Mouse (Mus musculus): ENCODE results near the gene Olfr1215. TPM values are rescaled to one million over a fixed set of nuclear protein-coding genes. Genes with fewer than 3 reads are reported as not detected.
"Not testable (repeated sequence)": the region's sequence is repeated elsewhere in the genome, so short reads cannot be mapped to it uniquely, and the experiment has no call there.

The Olfr1215 gene
- polyA plus RNA-seq (2012; rRNA removed): not detected in 2 replicates

DNA sequence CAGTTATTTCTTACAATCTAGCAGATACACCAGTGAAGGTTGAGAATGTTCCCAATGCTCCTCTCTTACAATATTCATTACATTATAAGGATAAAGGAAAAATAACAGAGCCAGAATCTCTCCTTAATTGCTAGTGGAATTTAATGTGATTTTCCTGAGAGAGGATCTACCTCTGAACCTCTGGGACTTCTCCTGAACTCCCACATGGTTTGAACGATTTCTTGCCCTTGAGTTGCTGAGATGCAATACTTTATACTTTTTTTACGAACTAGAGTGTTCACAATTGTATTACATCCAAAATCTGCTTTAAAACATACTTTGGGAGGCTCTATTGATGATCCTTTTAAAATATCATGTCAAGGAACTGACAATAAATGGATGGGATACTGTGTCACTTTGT lies at the start of gene Olfr1215:
Gene Olfr1215 (minus strand): TSS at position 101 of the 400 bp plus-strand sequence.
- WGBS: 45% methylated on average over 2 of the region's 2 CpGs
- DNase-seq (ENCODE audit: low read depth, low spot score): no peak

DNA sequence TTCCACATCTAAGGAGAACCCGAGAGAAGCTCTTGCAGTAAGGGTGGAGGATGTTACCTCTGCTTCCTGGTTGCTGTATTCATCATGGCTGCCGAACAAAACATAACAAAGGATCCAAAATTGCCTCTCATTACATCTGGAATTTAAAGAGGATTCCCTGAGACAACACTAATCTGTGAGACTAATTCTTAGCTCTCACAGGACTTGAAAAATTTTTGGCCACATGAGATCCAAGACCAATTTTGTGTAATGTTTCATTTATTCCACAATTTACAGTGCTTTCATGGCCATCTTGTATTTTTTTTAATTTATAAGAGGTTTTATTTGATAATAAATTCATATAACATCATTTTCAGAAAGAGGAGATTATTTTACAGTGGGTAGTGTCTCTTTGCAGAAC lies 25.2 kb upstream of the Olfr1215 start, which contains the start of gene Olfr1217:
Gene Olfr1217 (minus strand): TSS at position 101 of the 400 bp plus-strand sequence.
- 51% methylated on average over 2 of the region's 2 CpGs for WGBS

DNA sequence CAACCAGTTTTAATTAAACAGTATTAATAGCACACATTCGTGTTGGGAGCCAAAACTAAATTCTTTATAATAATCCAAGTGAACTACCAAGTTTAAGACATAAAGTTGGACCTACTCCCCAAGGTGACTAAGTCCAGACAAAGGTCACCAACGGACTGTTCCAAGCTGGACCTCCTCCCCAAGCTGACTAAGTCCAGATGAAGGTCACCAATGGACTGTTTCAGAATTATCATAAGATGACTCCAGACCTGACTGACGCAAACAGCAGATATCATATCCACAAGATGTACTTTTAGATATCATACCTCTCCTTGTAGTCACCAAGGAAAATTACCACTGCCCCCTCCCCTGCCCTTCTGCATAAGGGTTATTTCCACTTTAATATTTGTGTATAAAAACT lies 14.7 kb upstream of the Olfr1215 start:
- 63% methylated on average over 3 of the region's 3 CpGs for WGBS
- not testable (repeated sequence) for DNase-seq (ENCODE audit: low read depth, low spot score)

More for the DNA sequence above, 25.2 kb upstream of the Olfr1215 start, which contains the start of gene Olfr1217:
- no peak for DNase-seq (ENCODE audit: low read depth, low spot score)

DNA sequence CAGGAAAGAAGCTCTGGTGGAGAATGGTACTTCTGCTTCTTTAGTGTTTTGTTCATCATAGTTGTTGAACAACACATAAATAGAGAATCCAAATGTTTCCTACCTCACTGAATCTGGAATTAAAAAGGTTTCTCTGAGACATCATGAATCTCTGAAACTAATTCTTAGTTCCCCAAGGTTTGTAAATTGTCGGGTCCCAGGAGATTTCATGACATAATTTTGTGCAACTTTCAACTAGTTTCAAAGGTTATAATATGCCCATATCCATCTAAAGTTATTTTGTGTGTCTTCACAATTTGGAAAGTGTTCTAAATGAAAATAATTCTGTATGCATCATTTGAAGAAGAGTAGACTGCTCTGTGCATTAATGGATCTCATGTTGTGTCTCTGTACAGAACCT lies 11.5 kb upstream of the Olfr1215 start, which contains the start of gene Olfr1216:
Gene Olfr1216 (minus strand): TSS at position 101 of the 400 bp plus-strand sequence.
- DNase-seq (ENCODE audit: low read depth, low spot score): no peak

DNA sequence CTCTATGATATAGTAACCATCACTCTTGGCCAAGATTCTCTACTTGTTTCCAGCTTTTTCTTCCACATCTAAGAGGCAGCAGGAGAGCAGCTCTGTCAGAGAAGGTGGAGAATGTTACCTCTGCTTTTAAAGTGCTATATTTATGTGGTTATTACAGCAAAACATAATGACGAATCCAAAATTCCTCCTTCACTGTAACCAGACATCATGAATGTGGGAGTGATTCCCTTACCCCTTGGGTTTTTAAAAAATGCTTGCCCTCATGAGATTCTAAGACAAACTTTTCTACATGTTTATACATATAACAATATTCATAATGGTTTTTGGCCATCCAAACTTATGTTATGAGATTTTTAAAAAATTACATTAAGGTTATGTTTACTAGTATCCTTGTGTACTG lies 14.2 kb downstream of the Olfr1215 start, which contains the start of gene Olfr1214:
Gene Olfr1214 (minus strand): TSS at position 101 of the 400 bp plus-strand sequence.
- WGBS: 79% methylated on average over 1 of the region's 1 CpGs
- DNase-seq (ENCODE audit: low read depth, low spot score): no peak

More for the DNA sequence above, 11.5 kb upstream of the Olfr1215 start, which contains the start of gene Olfr1216:
- 68% methylated on average over 1 of the region's 1 CpGs for WGBS

DNA sequence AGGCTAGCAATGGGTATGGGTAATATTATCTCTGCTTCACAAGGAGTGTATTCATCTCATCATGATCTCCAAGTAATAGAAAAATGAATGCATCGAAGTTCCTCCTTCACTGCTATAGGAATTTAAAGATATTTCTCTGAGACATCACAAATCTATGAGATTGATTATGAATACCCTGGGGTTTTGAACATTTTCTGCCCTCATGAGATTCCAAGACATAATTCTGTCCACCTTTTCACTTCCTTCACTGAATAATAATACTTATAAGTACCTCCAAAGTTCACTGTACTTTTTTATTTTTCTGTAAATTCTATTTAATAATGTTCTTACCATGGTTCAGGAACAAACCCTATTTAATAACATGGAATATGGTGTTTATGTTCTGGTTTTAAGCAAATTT lies 26.6 kb downstream of the Olfr1215 start, which contains the start of gene Gm13762:
Gene Gm13762 (minus strand): TSS at position 101 of the 400 bp plus-strand sequence.
- DNase-seq (ENCODE audit: low read depth, low spot score): no peak

DNA sequence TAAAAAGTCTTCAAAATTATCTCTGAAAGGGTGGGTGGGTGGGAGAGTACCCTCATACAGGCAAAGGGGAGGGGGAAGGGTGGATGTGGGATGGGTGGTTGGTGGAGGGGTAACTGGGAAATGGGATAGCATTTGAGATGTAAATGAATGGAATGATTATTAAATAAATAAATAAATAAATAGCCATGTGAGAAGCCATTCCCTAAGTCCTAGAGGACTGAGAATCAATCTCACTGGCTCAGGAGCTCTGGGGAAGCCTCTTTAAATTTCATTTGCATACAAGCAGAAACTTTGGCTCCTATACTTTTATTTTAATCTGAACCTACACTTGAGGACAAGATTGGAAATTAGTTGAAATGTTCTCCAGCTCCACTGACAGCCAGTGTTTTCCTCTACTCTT lies 53.1 kb downstream of the Olfr1215 start, which contains the start of gene Olfr1212:
Gene Olfr1212 (plus strand): TSS at position 301 of the 400 bp plus-strand sequence.
- DNase-seq (ENCODE audit: low read depth, low spot score): no peak

More for the DNA sequence above, 26.6 kb downstream of the Olfr1215 start, which contains the start of gene Gm13762:
- 72% methylated on average over 1 of the region's 1 CpGs for WGBS

Other genes with a start within 250 kb of the Olfr1215 start
- not detected in 2 replicates for gene Olfr1199, start 246.5 kb downstream of the Olfr1215 start, polyA plus RNA-seq (2012; rRNA removed)
- gene Olfr1200, start 236.5 kb downstream of the Olfr1215 start, polyA plus RNA-seq (2012; rRNA removed): not detected in 2 replicates
- not detected in 2 replicates for gene Olfr1201, start 213.9 kb downstream of the Olfr1215 start, polyA plus RNA-seq (2012; rRNA removed)
- gene Olfr1202, start 192.5 kb downstream of the Olfr1215 start, polyA plus RNA-seq (2012; rRNA removed): not detected in 2 replicates
- not detected in 2 replicates for gene Olfr1205, start 177.2 kb downstream of the Olfr1215 start, polyA plus RNA-seq (2012; rRNA removed)
- gene Olfr1204, start 157.7 kb downstream of the Olfr1215 start, polyA plus RNA-seq (2012; rRNA removed): not detected in 2 replicates
- gene Olfr1206, start 143.7 kb downstream of the Olfr1215 start, polyA plus RNA-seq (2012; rRNA removed): not detected in 2 replicates
- gene Olfr1208, start 104.7 kb downstream of the Olfr1215 start, polyA plus RNA-seq (2012; rRNA removed): not detected in 2 replicates
- gene Olfr1209, start 91.8 kb downstream of the Olfr1215 start, polyA plus RNA-seq (2012; rRNA removed): not detected in 2 replicates
- gene Olfr1211, start 68.9 kb downstream of the Olfr1215 start, polyA plus RNA-seq (2012; rRNA removed): not detected in 2 replicates
- not detected in 2 replicates for gene Olfr1212, start 53.0 kb downstream of the Olfr1215 start, polyA plus RNA-seq (2012; rRNA removed)
- gene Gm13762, start 26.7 kb downstream of the Olfr1215 start, polyA plus RNA-seq (2012; rRNA removed): not detected in 2 replicates
- gene Olfr1214, start 14.3 kb downstream of the Olfr1215 start, polyA plus RNA-seq (2012; rRNA removed): not detected in 2 replicates
- not detected in 2 replicates for gene Olfr1216, start 11.4 kb upstream of the Olfr1215 start, polyA plus RNA-seq (2012; rRNA removed)
- not detected in 2 replicates for gene Olfr1217, start 25.1 kb upstream of the Olfr1215 start, polyA plus RNA-seq (2012; rRNA removed)
- gene Olfr1218, start 54.2 kb upstream of the Olfr1215 start, polyA plus RNA-seq (2012; rRNA removed): not detected in 2 replicates
- gene Olfr1219, start 76.5 kb upstream of the Olfr1215 start, polyA plus RNA-seq (2012; rRNA removed): not detected in 2 replicates
- not detected in 2 replicates for gene Olfr1220, start 99.9 kb upstream of the Olfr1215 start, polyA plus RNA-seq (2012; rRNA removed)
- gene Olfr1221, start 110.3 kb upstream of the Olfr1215 start, polyA plus RNA-seq (2012; rRNA removed): not detected in 2 replicates
- not detected in 2 replicates for gene Olfr1222, start 126.1 kb upstream of the Olfr1215 start, polyA plus RNA-seq (2012; rRNA removed)
- not detected in 2 replicates for gene Olfr1223, start 144.6 kb upstream of the Olfr1215 start, polyA plus RNA-seq (2012; rRNA removed)
- gene Olfr1224-ps1, start 157.1 kb upstream of the Olfr1215 start, polyA plus RNA-seq (2012; rRNA removed): not detected in 2 replicates
- not detected in 2 replicates for gene Olfr1225, start 167.7 kb upstream of the Olfr1215 start, polyA plus RNA-seq (2012; rRNA removed)
- not detected in 2 replicates for gene Olfr1226, start 193.1 kb upstream of the Olfr1215 start, polyA plus RNA-seq (2012; rRNA removed)
- not detected in 2 replicates for gene Olfr1228, start 247.1 kb upstream of the Olfr1215 start, polyA plus RNA-seq (2012; rRNA removed)